Mouse (Mus musculus) embryonic facial prominence, embryonic 11.5 days (tissue): ENCODE results near the gene Cdh13. TPM values are rescaled to one million over a fixed set of nuclear protein-coding genes. Genes with fewer than 3 reads are reported as not detected.

Experiments
- ATAC-seq: fragments of 200-750 bp; cut with Nextera tagmentation; replicated peaks from 2 replicates; pipeline ENCODE4 v1.8.0; 2017; ENCODE audit warnings: low read depth; ENCODE audit not compliant: insufficient number of reproducible peaks, low FRiP score, low TSS enrichment
- DNase-seq: peaks from one replicate; pipeline ENCODE4 v3.0.0-alpha.2; 2015; ENCODE audit warnings: low spot score
- H3K27ac ChIP-seq: fragments of 300-500 bp; sonication (generic); replicated peaks from 2 replicates; pipeline ENCODE4 v1.5.1; 2014; ENCODE audit warnings: mild to moderate bottlenecking, low read depth, low read length, control low read depth
- H3K27me3 ChIP-seq: fragments of 300-500 bp; sonication (generic); 2 replicates; pipeline ENCODE4 v1.6.1; 2014; ENCODE audit warnings: mild to moderate bottlenecking, low read length, moderate library complexity, mixed read lengths; ENCODE audit not compliant: control insufficient read depth, insufficient read depth
- H3K36me3 ChIP-seq: fragments of 300-500 bp; sonication (generic); replicated peaks from 2 replicates; pipeline ENCODE4 v1.6.1; 2014; ENCODE audit warnings: low read depth, mild to moderate bottlenecking, low read length, moderate library complexity, mixed read lengths; ENCODE audit not compliant: control insufficient read depth, insufficient read depth
- H3K4me1 ChIP-seq: fragments of 300-500 bp; sonication (generic); 2 replicates; pipeline ENCODE4 v1.6.1; 2014; ENCODE audit warnings: low read length, mixed read lengths; ENCODE audit not compliant: control insufficient read depth, insufficient read depth
- H3K4me2 ChIP-seq: fragments of 300-500 bp; sonication (generic); 2 replicates; pipeline ENCODE4 v1.6.1; 2014; ENCODE audit warnings: low read depth, mild to moderate bottlenecking, control low read depth, low read length, moderate library complexity
- H3K4me3 ChIP-seq: fragments of 300-500 bp; sonication (generic); 2 replicates; pipeline ENCODE4 v1.5.1; 2014; ENCODE audit warnings: low read depth, low read length, control low read depth
- H3K9ac ChIP-seq: fragments of 300-500 bp; sonication (generic); replicated peaks from 2 replicates; pipeline ENCODE4 v1.6.1; 2014; ENCODE audit warnings: mild to moderate bottlenecking, control low read depth, low read length
- H3K9me3 ChIP-seq: fragments of 300-500 bp; sonication (generic); replicated peaks from 2 replicates; pipeline ENCODE4 v1.6.1; 2016; ENCODE audit warnings: mild to moderate bottlenecking, low read length, inconsistent platforms, mixed read lengths; ENCODE audit not compliant: control insufficient read depth
- WGBS: fragments of 180-500 bp; shearing (Covaris S2); extraction: QIAGEN DNeasy Blood & Tissue Kit; methylation state at CpG from one replicate; pipeline ENCODE4 v1.1.7; 2014; 5-methylcytosine and 5-hydroxymethylcytosine counted together
- polyA plus RNA-seq: library from polyadenylated mRNA; unstranded; fragments of >200 nt; fragmentation: Nextera tagmentation; extraction: Ambion mirVana; gene quantifications from 2 replicates; pipeline ENCODE4 v1.2.1, GENCODE M21; 2014

Gene Cdh13
- polyA plus RNA-seq, 1 experiment from 2014 or later = 7.1 TPM

- no peaks in the 10 kb centered on the region for H3K4me1 ChIP-seq
- no peaks in the 10 kb centered on the region for H3K36me3 ChIP-seq
- no peak overlapping the region for H3K9ac ChIP-seq
- no peak overlapping the region for H3K27ac ChIP-seq
- H3K9me3 ChIP-seq = no peaks in the 10 kb centered on the region
- no peak for DNase-seq
- H3K27me3 ChIP-seq = no peaks in the 10 kb centered on the region
- H3K4me3 ChIP-seq = no peak overlapping the region
- 83% methylated on average over 6 of the region's 9 CpGs for WGBS
- H3K4me2 ChIP-seq = no peak overlapping the region
- ATAC-seq = no peak
These were observed 194.1 kb downstream of the Cdh13 start for GRCm38 (mm10) chr8:118477587-118477986.

GRCm38 (mm10) chr8:118488735-118489134 is 205.2 kb downstream of the Cdh13 start:
- no peaks in the 10 kb centered on the region for H3K36me3 ChIP-seq
- no peaks in the 10 kb centered on the region for H3K9me3 ChIP-seq
- no peaks in the 10 kb centered on the region for H3K4me1 ChIP-seq
- DNase-seq (no peak), ATAC-seq (no peak)
- H3K27ac ChIP-seq = no peak overlapping the region
- 73% methylated on average over 4 of the region's 4 CpGs for WGBS
- H3K4me3 ChIP-seq = no peak overlapping the region
- H3K9ac ChIP-seq = no peak overlapping the region
- H3K4me2 ChIP-seq = no peak overlapping the region
- no peaks in the 10 kb centered on the region for H3K27me3 ChIP-seq

GRCm38 (mm10) chr8:118502509-118502908 is 219.0 kb downstream of the Cdh13 start:
- H3K9me3 ChIP-seq = 0 out of 2 replicates have a peak, but pooled peaks cover 2% of the 10 kb centered on the region

GRCm38 (mm10) chr8:118509426-118509825 is 225.9 kb downstream of the Cdh13 start:
- no peak overlapping the region for H3K9ac ChIP-seq
- ATAC-seq (no peak), DNase-seq (no peak)
- H3K27ac ChIP-seq = no peak overlapping the region
- H3K4me2 ChIP-seq = no peak overlapping the region
- WGBS = 92% methylated on average over 5 of the region's 5 CpGs
- H3K36me3 ChIP-seq = no peaks in the 10 kb centered on the region
- 0 out of 2 replicates have a peak, but pooled peaks cover 3% of the 10 kb centered on the region for H3K9me3 ChIP-seq
- H3K4me1 ChIP-seq = no peaks in the 10 kb centered on the region
- no peaks in the 10 kb centered on the region for H3K27me3 ChIP-seq
- H3K4me3 ChIP-seq = no peak overlapping the region

More at GRCm38 (mm10) chr8:118502509-118502908, 219.0 kb downstream of the Cdh13 start:
- Histone ChIP-seq H3K4me1 (no peaks in the 10 kb centered on the region), H3K36me3 (no peaks in the 10 kb centered on the region), H3K4me2 (no peak overlapping the region), H3K27me3 (no peaks in the 10 kb centered on the region), H3K4me3 (no peak overlapping the region), H3K27ac (no peak overlapping the region), H3K9ac (no peak overlapping the region)
- DNase-seq = no peak
- WGBS = 64% methylated on average over 8 of the region's 8 CpGs
- ATAC-seq = no peak

GRCm38 (mm10) chr8:118513259-118513658 is 229.7 kb downstream of the Cdh13 start:
- no peak overlapping the region for H3K27ac ChIP-seq
- WGBS = 80% methylated on average over 6 of the region's 6 CpGs
- no peak for ATAC-seq

GRCm38 (mm10) chr8:118515616-118516015 is 232.1 kb downstream of the Cdh13 start:
- Histone ChIP-seq H3K4me1 (no peaks in the 10 kb centered on the region), H3K36me3 (no peaks in the 10 kb centered on the region), H3K4me2 (no peak overlapping the region), H3K9ac (no peak overlapping the region), H3K9me3 (0 out of 2 replicates have a peak, but pooled peaks cover 3% of the 10 kb centered on the region), H3K27me3 (no peaks in the 10 kb centered on the region), H3K4me3 (no peak overlapping the region), H3K27ac (no peak overlapping the region)
- DNase-seq (no peak), ATAC-seq (no peak)
- WGBS = 87% methylated on average over 5 of the region's 6 CpGs

More at GRCm38 (mm10) chr8:118513259-118513658, 229.7 kb downstream of the Cdh13 start:
- Histone ChIP-seq H3K9me3 (0 out of 2 replicates have a peak, but pooled peaks cover 3% of the 10 kb centered on the region), H3K4me3 (no peak overlapping the region), H3K4me1 (no peaks in the 10 kb centered on the region), H3K36me3 (no peaks in the 10 kb centered on the region), H3K27me3 (no peaks in the 10 kb centered on the region), H3K9ac (no peak overlapping the region), H3K4me2 (no peak overlapping the region)
- no peak for DNase-seq

- Histone ChIP-seq H3K4me2 (no peak overlapping the region), H3K36me3 (no peaks in the 10 kb centered on the region), H3K9me3 (no peaks in the 10 kb centered on the region), H3K9ac (no peak overlapping the region), H3K4me3 (no peak overlapping the region), H3K27ac (no peak overlapping the region), H3K27me3 (no peaks in the 10 kb centered on the region), H3K4me1 (no peaks in the 10 kb centered on the region)
- DNase-seq (no peak), ATAC-seq (no peak)
- 59% methylated on average over 4 of the region's 4 CpGs for WGBS
These were observed 233.5 kb downstream of the Cdh13 start for GRCm38 (mm10) chr8:118517071-118517470.

GRCm38 (mm10) chr8:118518030-118518741 is 234.7 kb downstream of the Cdh13 start:
- H3K9ac ChIP-seq = no peak overlapping the region
- H3K27me3 ChIP-seq = no peaks in the 10 kb centered on the region
- H3K36me3 ChIP-seq = no peaks in the 10 kb centered on the region
- H3K4me3 ChIP-seq = no peak overlapping the region
- no peaks in the 10 kb centered on the region for H3K9me3 ChIP-seq
- H3K4me1 ChIP-seq = no peaks in the 10 kb centered on the region
- H3K27ac ChIP-seq = no peak overlapping the region
- ATAC-seq (no peak), DNase-seq (no peak)
- 75% methylated on average over 13 of the region's 13 CpGs for WGBS
- H3K4me2 ChIP-seq = no peak overlapping the region
